Mouse (Mus musculus): ENCODE results near the gene Rfx1. TPM values are rescaled to one million over a fixed set of nuclear protein-coding genes. Genes with fewer than 3 reads are reported as not detected.

The Rfx1 gene
- total and polyA plus RNA-seq, 2 experiments from 2014 or later, result 6.2 to 31.2 TPM

DNA sequence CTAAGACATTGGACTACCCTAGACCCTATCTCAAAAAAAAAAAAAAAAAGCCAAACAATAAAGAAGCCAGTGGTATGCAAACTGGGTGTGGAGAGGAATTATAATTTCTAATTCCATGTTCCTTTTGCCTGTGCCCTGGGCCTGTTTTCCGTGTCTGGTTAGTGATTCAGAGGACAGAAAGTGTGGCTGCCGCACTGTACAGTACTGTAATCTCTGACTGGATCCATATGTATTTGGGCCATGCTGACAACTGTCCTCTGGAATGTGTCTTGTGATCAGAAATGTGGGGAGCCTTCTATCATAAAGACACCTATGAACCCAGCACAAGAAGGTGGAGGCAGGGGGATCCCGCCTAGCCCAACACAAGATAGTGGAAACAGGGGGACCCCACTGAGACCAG, 55.5 kb downstream of the Rfx1 start:
- H3K36me3 ChIP-seq (ENCODE audit: insufficient read depth), result no peaks in the 10 kb centered on the region
- DNase-seq (no peak), ATAC-seq (no peak)
- H3K27me3 ChIP-seq (ENCODE audit: insufficient read depth, low read length), result no peaks in the 10 kb centered on the region
- H3K4me1 ChIP-seq (ENCODE audit: insufficient read depth), result no peaks in the 10 kb centered on the region
- WGBS, result 84% methylated on average over 3 of the region's 3 CpGs
- H3K9ac ChIP-seq, result no peak overlapping the region
- H3K27ac ChIP-seq (ENCODE audit: low read depth, low read length), result no peak overlapping the region
- H3K4me2 ChIP-seq (ENCODE audit: low read depth), result no peak overlapping the region
- H3K4me3 ChIP-seq (ENCODE audit: low read depth, low read length), result no peak overlapping the region
- no peak for TF ChIP-seq CTCF (IDR thresholded peaks at IDR 0.05; ENCODE audit: low read depth)
- H3K9me3 ChIP-seq (ENCODE audit: low read length), result no peaks in the 10 kb centered on the region

- H3K9ac ChIP-seq, result no peak within 1 kb of the TSS
- H3K4me2 ChIP-seq (ENCODE audit: low read depth), result no peak within 1 kb of the TSS
- H3K27ac ChIP-seq (ENCODE audit: low read depth, low read length), result no peak within 1 kb of the TSS
- DNase-seq (no peak), ATAC-seq (peak; percentile 38; the same call in 1 of the 2 replicates)
- H3K4me3 ChIP-seq (ENCODE audit: low read depth, low read length), result no peak within 1 kb of the TSS
- H3K4me1 ChIP-seq (ENCODE audit: insufficient read depth), result no peaks in the 10 kb centered on the region
- H3K9me3 ChIP-seq (ENCODE audit: low read length), result no peaks in the 10 kb centered on the region
- no peak for TF ChIP-seq CTCF (IDR thresholded peaks at IDR 0.05; ENCODE audit: low read depth)
- no peaks in the 10 kb centered on the region for H3K27me3 ChIP-seq (ENCODE audit: insufficient read depth, low read length)
- no peaks in the 10 kb centered on the region for H3K36me3 ChIP-seq (ENCODE audit: insufficient read depth)
- WGBS, result 64% methylated on average over 9 of the region's 9 CpGs
Measured at GRCm38 (mm10) chr8:84125656-84126055, 59.0 kb downstream of the Rfx1 start, which contains the start of gene Podnl1. Gene Podnl1, plus strand, starts transcription at chr8:84125989.

DNA sequence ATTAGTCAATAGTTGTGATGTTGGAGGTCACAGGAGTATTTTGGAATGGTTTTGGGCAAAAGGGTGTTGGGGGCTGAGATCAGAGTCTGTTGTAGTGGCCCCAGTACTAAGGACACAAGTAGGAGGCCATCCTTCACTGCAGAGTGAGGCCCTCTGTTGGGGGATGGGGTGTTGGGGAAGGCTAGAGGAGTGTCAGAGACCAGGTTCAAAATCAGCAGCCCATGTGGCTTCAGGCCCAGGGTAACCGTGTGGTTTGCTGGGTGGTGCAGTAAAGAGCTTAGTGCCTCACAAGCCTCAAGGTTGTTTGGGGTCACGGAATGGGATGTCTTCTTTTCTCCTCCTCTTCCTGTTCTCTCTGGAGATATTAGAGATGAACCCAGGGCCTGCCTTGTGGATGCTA, 60.1 kb downstream of the Rfx1 start:
- no peaks in the 10 kb centered on the region for H3K4me1 ChIP-seq (ENCODE audit: insufficient read depth)
- no peaks in the 10 kb centered on the region; the same call in 1 of the 2 replicates for H3K36me3 ChIP-seq (ENCODE audit: insufficient read depth)
- DNase-seq (no peak), ATAC-seq (no peak)
- H3K27me3 ChIP-seq (ENCODE audit: insufficient read depth, low read length), result no peaks in the 10 kb centered on the region
- no peak overlapping the region for H3K4me2 ChIP-seq (ENCODE audit: low read depth)
- H3K27ac ChIP-seq (ENCODE audit: low read depth, low read length), result no peak overlapping the region
- H3K9ac ChIP-seq, result no peak overlapping the region
- no peaks in the 10 kb centered on the region for H3K9me3 ChIP-seq (ENCODE audit: low read length)
- no peak for TF ChIP-seq CTCF (IDR thresholded peaks at IDR 0.05; ENCODE audit: low read depth)
- 71% methylated on average over 2 of the region's 2 CpGs for WGBS
- no peak overlapping the region for H3K4me3 ChIP-seq (ENCODE audit: low read depth, low read length)

DNA sequence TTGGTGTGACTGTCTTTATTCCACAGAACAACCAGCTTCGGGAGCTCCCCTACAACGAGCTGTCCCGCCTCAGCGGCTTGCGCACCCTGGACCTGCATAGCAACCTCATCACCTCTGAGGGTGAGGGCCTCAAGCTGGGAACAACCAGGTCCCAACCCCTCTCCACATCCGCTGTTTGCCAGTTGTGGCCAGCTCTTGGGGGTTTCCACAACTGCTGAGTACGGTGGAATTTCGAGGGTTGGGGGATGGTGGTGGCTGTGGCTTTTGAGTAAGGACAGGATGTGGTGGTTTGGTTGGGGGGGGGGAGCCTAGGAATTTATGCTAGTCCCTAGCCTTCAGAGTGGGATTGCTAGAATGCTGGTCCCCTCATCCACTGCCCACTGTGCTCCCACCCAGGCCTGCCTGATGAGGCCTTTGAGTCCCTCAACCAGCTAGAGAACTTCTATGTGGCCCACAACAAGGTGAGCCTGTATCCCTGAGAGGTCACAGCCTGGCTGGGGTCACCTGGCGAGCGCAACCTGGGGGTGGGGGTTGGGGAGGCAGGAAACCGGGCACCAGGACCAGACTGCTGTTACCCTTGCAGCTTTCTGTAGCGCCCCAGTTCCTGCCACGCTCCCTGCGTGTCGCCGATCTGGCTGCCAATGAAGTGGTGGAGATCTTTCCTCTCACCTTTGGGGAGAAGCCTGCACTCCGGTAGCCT, 60.7 kb downstream of the Rfx1 start:
- H3K9ac ChIP-seq, result no peak overlapping the region
- no peak overlapping the region for H3K4me2 ChIP-seq (ENCODE audit: low read depth)
- H3K4me3 ChIP-seq (ENCODE audit: low read depth, low read length), result no peak overlapping the region
- ATAC-seq (no peak), DNase-seq (no peak)
- H3K9me3 ChIP-seq (ENCODE audit: low read length), result no peaks in the 10 kb centered on the region
- H3K27ac ChIP-seq (ENCODE audit: low read depth, low read length), result no peak overlapping the region
- H3K27me3 ChIP-seq (ENCODE audit: insufficient read depth, low read length), result no peaks in the 10 kb centered on the region
- H3K36me3 ChIP-seq (ENCODE audit: insufficient read depth), result peaks cover 4% of the 10 kb centered on the region
- 79% methylated on average over 17 of the region's 17 CpGs for WGBS
- no peak for TF ChIP-seq CTCF (IDR thresholded peaks at IDR 0.05; ENCODE audit: low read depth)
- no peaks in the 10 kb centered on the region for H3K4me1 ChIP-seq (ENCODE audit: insufficient read depth)

DNA sequence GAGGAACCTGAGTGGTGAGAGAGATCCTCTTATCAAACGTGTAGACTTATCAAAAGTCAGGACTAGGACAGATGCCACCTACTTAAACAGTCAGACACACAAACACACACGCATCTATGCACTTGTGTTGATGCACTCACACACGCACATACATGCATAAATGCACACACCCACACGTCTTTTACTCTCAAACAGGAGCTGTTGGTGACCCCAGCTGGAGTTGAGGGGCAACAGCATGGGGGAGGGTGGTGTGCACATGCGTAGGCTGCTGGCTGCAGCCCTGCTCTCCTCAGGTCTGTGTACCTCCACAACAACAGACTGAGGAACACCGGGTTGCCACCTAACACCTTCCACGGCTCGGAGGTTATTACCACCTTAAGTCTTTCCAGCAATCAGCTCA, 61.6 kb downstream of the Rfx1 start:
- Histone ChIP-seq H3K27me3 (ENCODE audit: insufficient read depth, low read length) (no peaks in the 10 kb centered on the region), H3K9ac (no peak overlapping the region), H3K9me3 (ENCODE audit: low read length) (no peaks in the 10 kb centered on the region), H3K36me3 (ENCODE audit: insufficient read depth) (peaks cover 13% of the 10 kb centered on the region), H3K4me3 (ENCODE audit: low read depth, low read length) (no peak overlapping the region), H3K4me1 (ENCODE audit: insufficient read depth) (no peaks in the 10 kb centered on the region), H3K27ac (ENCODE audit: low read depth, low read length) (no peak overlapping the region), H3K4me2 (ENCODE audit: low read depth) (no peak overlapping the region)
- peak; percentile 30; the same call in 1 of the 2 replicates for ATAC-seq
- TF ChIP-seq CTCF (IDR thresholded peaks at IDR 0.05; ENCODE audit: low read depth), result peak; percentile 13; the same call in 1 of the 2 replicates
- WGBS, result 68% methylated on average over 8 of the region's 8 CpGs
- no peak for DNase-seq

GRCm38 (mm10) chr8:84130806-84131205, 64.2 kb downstream of the Rfx1 start:
- Histone ChIP-seq H3K9ac (no peak overlapping the region), H3K4me1 (ENCODE audit: insufficient read depth) (no peaks in the 10 kb centered on the region), H3K4me2 (ENCODE audit: low read depth) (no peak overlapping the region), H3K36me3 (ENCODE audit: insufficient read depth) (peaks cover 38% of the 10 kb centered on the region), H3K27ac (ENCODE audit: low read depth, low read length) (no peak overlapping the region), H3K4me3 (ENCODE audit: low read depth, low read length) (no peak overlapping the region), H3K9me3 (ENCODE audit: low read length) (no peaks in the 10 kb centered on the region), H3K27me3 (ENCODE audit: insufficient read depth, low read length) (no peaks in the 10 kb centered on the region)
- TF ChIP-seq CTCF (IDR thresholded peaks at IDR 0.05; ENCODE audit: low read depth), result no peak
- 35% methylated on average over 30 of the region's 30 CpGs for WGBS
- DNase-seq (no peak), ATAC-seq (no peak)

DNA sequence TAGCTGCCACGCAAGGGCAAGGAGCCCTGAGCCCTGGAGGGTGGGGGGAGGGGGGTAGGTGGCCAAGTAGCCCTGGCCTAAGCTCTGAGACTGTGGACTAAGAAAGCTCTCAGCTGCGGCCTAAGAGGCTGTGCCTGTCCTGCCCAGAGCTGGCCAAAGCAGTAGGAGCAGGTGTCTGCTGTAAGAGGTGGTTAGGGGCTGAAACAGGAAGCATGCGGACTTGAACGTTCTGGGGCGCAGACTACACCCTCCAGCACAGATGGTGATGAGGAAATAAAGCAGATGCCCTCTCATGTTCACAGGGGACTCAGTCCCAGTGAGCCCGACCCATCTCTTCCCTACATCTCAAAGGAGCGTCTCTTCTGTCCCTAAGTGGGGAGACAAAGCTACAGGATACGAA, 65.6 kb downstream of the Rfx1 start:
- Histone ChIP-seq H3K4me2 (ENCODE audit: low read depth) (no peak overlapping the region), H3K9ac (no peak overlapping the region), H3K27ac (ENCODE audit: low read depth, low read length) (no peak overlapping the region), H3K4me1 (ENCODE audit: insufficient read depth) (no peaks in the 10 kb centered on the region), H3K36me3 (ENCODE audit: insufficient read depth) (peaks cover 53% of the 10 kb centered on the region), H3K27me3 (ENCODE audit: insufficient read depth, low read length) (no peaks in the 10 kb centered on the region), H3K9me3 (ENCODE audit: low read length) (no peaks in the 10 kb centered on the region), H3K4me3 (ENCODE audit: low read depth, low read length) (no peak overlapping the region)
- 86% methylated on average over 8 of the region's 8 CpGs for WGBS
- ATAC-seq (no peak), DNase-seq (no peak)
- no peak for TF ChIP-seq CTCF (IDR thresholded peaks at IDR 0.05; ENCODE audit: low read depth)
